Mouse (Mus musculus) myocyte (in vitro differentiated cells): Measurements from ENCODE around the gene 1700069L16Rik.

ENCODE experiments used
- POLR2A ChIP-seq: IDR thresholded peaks from one replicate; pipeline ENCODE4 v1.6.1; 2011; ENCODE audit warnings: low read depth, mild to moderate bottlenecking, control low read depth, moderate library complexity; ENCODE audit not compliant: insufficient read length
- REST ChIP-seq: IDR thresholded peaks from one replicate; pipeline ENCODE4 v1.6.1; 2011; ENCODE audit warnings: mild to moderate bottlenecking, control low read depth, moderate library complexity; ENCODE audit not compliant: insufficient read depth, insufficient read length
- TCF3 ChIP-seq: IDR thresholded peaks from one replicate; pipeline ENCODE4 v1.6.1; 2011; ENCODE audit warnings: low read depth, control low read depth; ENCODE audit not compliant: insufficient read length
- USF1 ChIP-seq: IDR thresholded peaks from one replicate; pipeline ENCODE4 v1.6.1; 2011; ENCODE audit warnings: low read depth, mild to moderate bottlenecking, control low read depth, moderate library complexity

DNA sequence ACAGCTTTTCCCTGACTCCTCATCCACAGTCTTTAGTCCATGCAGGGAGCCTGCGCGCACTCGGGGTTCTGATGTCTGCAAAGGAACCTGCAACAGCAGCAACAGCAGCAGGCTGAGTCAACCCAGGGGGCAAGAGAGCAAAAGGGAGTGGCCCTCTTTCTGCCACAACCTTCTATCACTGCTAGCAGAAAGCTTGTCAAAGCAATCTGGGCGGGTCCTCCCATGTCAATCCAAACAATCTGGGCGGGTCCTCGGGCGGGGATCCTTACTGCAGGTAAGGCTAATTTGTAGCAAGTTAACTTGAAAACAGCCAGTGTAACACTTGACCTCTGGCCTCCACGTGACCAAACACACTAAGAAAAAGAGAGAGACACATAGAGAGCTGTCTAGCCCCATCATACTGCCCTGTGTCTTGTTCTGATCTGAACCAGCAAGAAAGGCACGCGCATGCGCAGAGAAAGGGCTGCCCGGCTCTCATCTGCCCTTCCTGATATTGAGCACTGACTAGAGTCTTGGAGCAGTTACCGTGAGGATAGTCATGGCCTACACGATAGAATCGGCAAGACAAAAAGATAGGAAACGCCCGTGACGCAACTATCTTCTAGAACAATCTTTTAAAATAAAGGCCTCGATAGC, 24.1 kb downstream of the 1700069L16Rik start:
- TF ChIP-seq POLR2A (no peak), REST (no peak), TCF3 (no peak), USF1 (no peak)
